Mouse (Mus musculus) megakaryocyte progenitor cell, adult 5-6 weeks (primary cell): Measurements from ENCODE around the gene Adap2. TPM values are rescaled to one million over a fixed set of nuclear protein-coding genes. Genes with fewer than 3 reads are reported as not detected.

Experiments
- ATAC-seq: replicated peaks from 2 replicates; pipeline ENCODE4 v1.8.0; 2016; ENCODE audit warnings: mild to moderate bottlenecking, moderate TSS enrichment, inconsistent platforms; ENCODE audit not compliant: poor library complexity
- total RNA-seq, 2 experiments: library from RNA; stranded (forward) in 1 of 2; stranded (reverse) in 1 of 2; fragments of 157-497, 149-512 nt in 1 of 2; fragments of 200-1000 nt in 1 of 2; gene quantifications; 2 replicates each; pipeline versions ENCODE4 v1.2.3 to v1.2.4; 2015 to 2017

Adap2 gene
- total RNA-seq, 2 experiments from 2014 or later: 0.12 to 0.17 TPM

DNA sequence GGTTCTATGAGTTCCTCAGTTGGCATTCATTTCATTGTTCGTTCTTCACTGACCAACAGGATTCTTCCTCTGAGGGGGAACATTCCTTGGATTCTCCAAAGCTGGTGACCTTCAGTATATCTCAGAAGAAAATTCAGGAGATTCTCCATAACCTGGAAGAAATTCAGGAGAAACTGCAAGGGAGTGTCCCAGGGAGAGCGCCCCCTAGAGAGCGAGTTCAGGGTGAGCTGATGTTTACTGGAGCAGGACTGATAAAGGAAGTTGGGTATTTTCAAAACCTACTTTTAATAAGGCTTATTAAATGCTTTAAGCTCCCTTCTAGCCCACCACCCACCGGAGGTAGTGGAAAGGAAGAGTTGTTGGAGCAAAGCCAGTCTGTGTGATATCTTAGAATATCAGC lies 39.9 kb downstream of the Adap2 start:
- ATAC-seq: no peak

GRCm38 (mm10) chr11:80196351-80196750 lies 42.4 kb downstream of the Adap2 start:
- ATAC-seq: no peak

DNA sequence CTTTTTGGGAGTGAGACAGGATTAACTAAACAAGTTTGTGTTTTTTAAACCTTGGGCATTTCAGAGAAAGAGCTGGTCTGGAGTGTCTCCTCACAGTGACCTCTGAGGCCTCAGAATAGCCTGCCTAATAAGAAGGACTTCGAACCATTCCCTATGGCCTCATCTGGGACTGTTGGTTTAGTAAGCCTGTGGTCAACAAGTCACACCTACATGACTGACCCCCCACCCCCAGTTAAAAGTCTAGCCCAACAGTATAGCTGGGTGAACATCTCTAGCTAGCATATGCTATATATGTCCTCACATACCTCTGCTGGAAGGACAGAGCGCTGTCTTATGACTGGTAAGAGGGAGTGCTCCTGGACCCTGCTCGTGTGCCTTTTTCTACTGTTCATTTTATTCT lies 45.4 kb downstream of the Adap2 start:
- no peak for ATAC-seq

- ATAC-seq: no peak
Measured at GRCm38 (mm10) chr11:80199773-80200172, 45.9 kb downstream of the Adap2 start.

GRCm38 (mm10) chr11:80200326-80200725 lies 46.4 kb downstream of the Adap2 start:
- no peak for ATAC-seq

DNA sequence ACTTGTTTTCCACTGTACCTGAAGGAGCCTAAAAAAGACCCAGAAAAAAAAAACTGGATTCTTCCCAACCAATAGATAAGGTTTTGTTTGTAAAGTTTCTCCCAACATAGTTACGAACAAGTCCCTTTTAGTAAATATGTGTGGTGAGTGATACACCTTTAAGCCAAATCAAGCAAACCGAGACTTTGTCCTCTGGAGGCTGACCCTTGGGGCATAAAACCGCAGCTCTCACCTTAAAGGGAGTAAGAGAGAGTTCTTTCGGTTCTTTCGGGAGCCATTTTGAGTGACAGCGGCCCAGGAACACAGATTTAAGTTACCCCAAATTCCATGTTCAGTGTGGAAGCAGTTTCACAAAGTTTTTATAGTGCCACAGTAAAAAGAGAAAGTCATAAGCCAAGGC lies 48.4 kb downstream of the Adap2 start:
- ATAC-seq: no peak

- ATAC-seq: no peak
Measured at GRCm38 (mm10) chr11:80204037-80204436, 50.1 kb downstream of the Adap2 start.

- no peak for ATAC-seq
Measured at GRCm38 (mm10) chr11:80204941-80205340, 51.0 kb downstream of the Adap2 start.

GRCm38 (mm10) chr11:80208465-80208859 lies 54.6 kb downstream of the Adap2 start:
- ATAC-seq: no peak

GRCm38 (mm10) chr11:80208860-80209800 lies 55.2 kb downstream of the Adap2 start, which contains the start of gene Rhot1:
Gene Rhot1 (plus strand): TSS chr11:80209019.
- ATAC-seq: peak; percentile 93

- ATAC-seq: no peak
Measured at GRCm38 (mm10) chr11:80210321-80210720, 56.4 kb downstream of the Adap2 start.

GRCm38 (mm10) chr11:80212282-80212681 lies 58.4 kb downstream of the Adap2 start:
- ATAC-seq: no peak

DNA sequence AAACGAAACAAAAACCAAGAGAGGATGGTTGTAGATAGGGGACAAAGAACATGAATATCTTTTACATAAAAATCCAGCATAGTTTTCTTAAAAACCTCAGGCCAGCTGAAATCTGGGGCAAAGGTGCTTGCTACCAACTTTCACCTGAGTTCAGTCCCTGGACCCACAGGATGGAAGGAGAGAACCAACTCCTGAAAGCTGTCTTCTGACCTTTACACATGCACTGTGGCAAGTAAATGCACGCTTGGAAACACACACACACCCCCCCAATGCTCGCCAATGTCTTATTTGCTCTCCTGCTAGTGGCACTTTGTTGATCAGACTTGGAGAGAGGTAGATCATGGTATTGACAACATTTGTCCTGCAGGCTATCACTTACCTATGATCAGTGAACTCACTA lies 61.4 kb downstream of the Adap2 start:
- no peak for ATAC-seq

DNA sequence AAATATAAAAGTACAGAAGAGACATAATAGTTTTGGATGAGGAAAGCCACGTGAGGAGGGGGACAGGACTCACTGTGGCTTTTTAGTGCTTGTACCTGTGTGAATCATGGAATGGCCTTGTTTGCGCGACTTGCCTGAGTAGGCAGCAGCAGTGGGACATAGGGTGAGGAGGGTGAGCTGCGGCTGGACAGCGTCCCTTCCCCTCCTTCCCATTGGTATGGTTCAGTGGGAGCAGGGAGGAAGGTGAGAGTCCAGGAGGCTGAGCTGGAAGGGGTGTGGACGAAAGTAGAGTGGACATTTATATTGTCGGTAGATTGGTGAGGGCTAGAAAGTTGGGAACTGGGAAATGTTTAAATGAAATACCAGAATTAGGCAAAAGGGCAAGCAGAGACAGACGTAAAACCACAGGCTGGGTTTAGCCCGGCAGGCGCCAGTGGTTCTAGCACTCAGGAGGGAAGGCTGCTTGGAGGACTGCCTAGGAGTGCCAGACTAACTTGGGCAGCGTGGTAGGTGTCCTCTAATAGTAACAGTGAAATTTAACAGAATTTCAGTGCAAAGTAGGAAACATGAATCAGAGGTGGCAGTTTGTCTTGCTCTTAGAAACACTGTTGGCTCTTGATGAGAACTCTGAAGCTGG lies 64.9 kb downstream of the Adap2 start:
- no peak for ATAC-seq

Other genes with a start within 250 kb of the Adap2 start
- 29.3 and 29.5 TPM in 2 replicates for gene Utp6, start 191.7 kb upstream of the Adap2 start, total RNA-seq (2015)
- 112 and 156 TPM in 2 replicates for gene Utp6, start 191.7 kb upstream of the Adap2 start, total RNA-seq (2017)
- gene Suz12, start 161.0 kb upstream of the Adap2 start, total RNA-seq (2015): 138 and 147 TPM in 2 replicates
- 81.3 and 101 TPM in 2 replicates for gene Suz12, start 161.0 kb upstream of the Adap2 start, total RNA-seq (2017)
- 65.2 and 69.4 TPM in 2 replicates for gene Crlf3, start 73.1 kb upstream of the Adap2 start, total RNA-seq (2015)
- 87.4 and 95.7 TPM in 2 replicates for gene Crlf3, start 73.1 kb upstream of the Adap2 start, total RNA-seq (2017)
- gene Atad5, start 64.7 kb upstream of the Adap2 start, total RNA-seq (2015): 37.0 and 42.8 TPM in 2 replicates
- gene Atad5, start 64.7 kb upstream of the Adap2 start, total RNA-seq (2017): 28.2 and 42.1 TPM in 2 replicates
- gene Tefm, start 11.9 kb upstream of the Adap2 start, total RNA-seq (2015): 26.8 and 28.9 TPM in 2 replicates
- 21.1 and 27.3 TPM in 2 replicates for gene Tefm, start 11.9 kb upstream of the Adap2 start, total RNA-seq (2017)
- gene Rnf135, start 29.7 kb downstream of the Adap2 start, total RNA-seq (2015): 4.5 and 7.9 TPM in 2 replicates
- 4.8 and 6.5 TPM in 2 replicates for gene Rnf135, start 29.7 kb downstream of the Adap2 start, total RNA-seq (2017)
- gene Rhot1, start 54.9 kb downstream of the Adap2 start, total RNA-seq (2015): 64.7 and 66.6 TPM in 2 replicates
- 50.6 and 51.4 TPM in 2 replicates for gene Rhot1, start 54.9 kb downstream of the Adap2 start, total RNA-seq (2017)
- gene Rhbdl3, start 146.8 kb downstream of the Adap2 start, total RNA-seq (2015): 0.42 and 0.52 TPM in 2 replicates
- gene Rhbdl3, start 146.8 kb downstream of the Adap2 start, total RNA-seq (2017): 0.50 and 1.0 TPM in 2 replicates
- gene 5730455P16Rik, start 223.9 kb downstream of the Adap2 start, total RNA-seq (2015): 5.6 and 6.1 TPM in 2 replicates
- gene 5730455P16Rik, start 223.9 kb downstream of the Adap2 start, total RNA-seq (2017): 9.0 and 11.3 TPM in 2 replicates
- 389 and 414 TPM in 2 replicates for gene Zfp207, start 229.2 kb downstream of the Adap2 start, total RNA-seq (2015)
- gene Zfp207, start 229.2 kb downstream of the Adap2 start, total RNA-seq (2017): 215 and 254 TPM in 2 replicates